Mouse (Mus musculus) erythroid progenitor cell, adult 5-6 weeks (primary cell): Measurements from ENCODE around the gene Eme1. TPM values are rescaled to one million over a fixed set of nuclear protein-coding genes. Genes with fewer than 3 reads are reported as not detected.
"Not testable (repeated sequence)": the region's sequence is repeated elsewhere in the genome, so short reads cannot be mapped to it uniquely, and the experiment has no call there.

ENCODE experiments used
- ATAC-seq: replicated peaks from 2 replicates; pipeline ENCODE4 v1.8.0; 2016; ENCODE audit warnings: moderate number of reproducible peaks, mild to moderate bottlenecking, moderate TSS enrichment, inconsistent platforms; ENCODE audit not compliant: poor library complexity, low FRiP score, severe bottlenecking
- total RNA-seq, 2 experiments: library from RNA; stranded (forward) in 1 of 2; stranded (reverse) in 1 of 2; fragments of 150-400 nt in 1 of 2; fragments of 186-747, 209-891 nt in 1 of 2; gene quantifications; 2 replicates each; pipeline versions ENCODE4 v1.2.3 to v1.2.4; 2015 to 2017; ENCODE audit warnings: low replicate concordance in 2 of 2

The Eme1 gene
- total RNA-seq (2015; ENCODE audit: low replicate concordance) (3.4 and 15.9 TPM in 2 replicates), total RNA-seq (2017; ENCODE audit: low replicate concordance) (29.4 and 34.9 TPM in 2 replicates)

GRCm38 (mm10) chr11:94653663-94654436, at the start of gene Eme1, which contains the start of gene Mrpl27:
Gene Eme1 (minus strand): TSS chr11:94653964.
Gene Mrpl27 (plus strand): TSS chr11:94653767.
- peak; percentile 96 for ATAC-seq

GRCm38 (mm10) chr11:94702216-94702610, 48.4 kb upstream of the Eme1 start:
- no peak for ATAC-seq

GRCm38 (mm10) chr11:94701401-94702215, 47.8 kb upstream of the Eme1 start:
- no peak for ATAC-seq

- no peak for ATAC-seq
Measured at GRCm38 (mm10) chr11:94699399-94699798, 45.6 kb upstream of the Eme1 start.

- ATAC-seq, result no peak
Measured at GRCm38 (mm10) chr11:94697703-94698464, 44.1 kb upstream of the Eme1 start.

- no peak for ATAC-seq
Measured at GRCm38 (mm10) chr11:94697140-94697539, 43.4 kb upstream of the Eme1 start.

- ATAC-seq, result no peak
Measured at GRCm38 (mm10) chr11:94695508-94695907, 41.7 kb upstream of the Eme1 start.

GRCm38 (mm10) chr11:94692502-94692901, 38.7 kb upstream of the Eme1 start:
- ATAC-seq, result not testable (repeated sequence)

GRCm38 (mm10) chr11:94687178-94687577, 33.4 kb upstream of the Eme1 start:
- ATAC-seq, result no peak

GRCm38 (mm10) chr11:94682427-94682826, 28.7 kb upstream of the Eme1 start:
- no peak for ATAC-seq

GRCm38 (mm10) chr11:94681640-94682039, 27.9 kb upstream of the Eme1 start:
- no peak for ATAC-seq

GRCm38 (mm10) chr11:94680639-94681038, 26.9 kb upstream of the Eme1 start:
- no peak for ATAC-seq

- no peak for ATAC-seq
Measured at GRCm38 (mm10) chr11:94677607-94678145, 23.9 kb upstream of the Eme1 start.

- peak; percentile 95 for ATAC-seq
Measured at GRCm38 (mm10) chr11:94676754-94677606, 23.2 kb upstream of the Eme1 start, which contains the start of gene Xylt2. Gene Xylt2 (minus strand): TSS chr11:94677515.

- no peak for ATAC-seq
Measured at GRCm38 (mm10) chr11:94676308-94676707, 22.5 kb upstream of the Eme1 start.

GRCm38 (mm10) chr11:94675446-94675845, 21.7 kb upstream of the Eme1 start:
- no peak for ATAC-seq

- ATAC-seq, result no peak
Measured at GRCm38 (mm10) chr11:94674984-94675383, 21.2 kb upstream of the Eme1 start.

- no peak for ATAC-seq
Measured at GRCm38 (mm10) chr11:94665281-94665680, 11.5 kb upstream of the Eme1 start.

GRCm38 (mm10) chr11:94661344-94661743, 7.6 kb upstream of the Eme1 start:
- no peak for ATAC-seq
